Mouse (Mus musculus) hindbrain, embryonic 10.5 days (tissue): Measurements from ENCODE around the gene Ldlrad3. TPM values are rescaled to one million over a fixed set of nuclear protein-coding genes. Genes with fewer than 3 reads are reported as not detected.

Experiments
- DNase-seq: peaks from one replicate; pipeline ENCODE4 v3.0.0-alpha.2; 2017; ENCODE audit warnings: low spot score
- H3K27ac ChIP-seq: fragments of 300-500 bp; sonication (generic); 2 replicates; pipeline ENCODE4 v1.5.1; 2016; ENCODE audit warnings: mild to moderate bottlenecking, moderate library complexity
- H3K27me3 ChIP-seq: fragments of 300-500 bp; sonication (generic); 2 replicates; pipeline ENCODE4 v1.6.1; 2016; ENCODE audit warnings: mild to moderate bottlenecking; ENCODE audit not compliant: poor library complexity, insufficient read depth, severe bottlenecking
- H3K36me3 ChIP-seq: fragments of 300-500 bp; sonication (generic); 2 replicates; pipeline ENCODE4 v1.6.1; 2016; ENCODE audit warnings: mild to moderate bottlenecking, moderate library complexity
- H3K4me1 ChIP-seq: fragments of 300-500 bp; sonication (generic); replicated peaks from 2 replicates; pipeline ENCODE4 v1.6.1; 2016; ENCODE audit warnings: mild to moderate bottlenecking
- H3K4me3 ChIP-seq: fragments of 300-500 bp; sonication (generic); 2 replicates; pipeline ENCODE4 v1.5.1; 2016; ENCODE audit warnings: mild to moderate bottlenecking, moderate library complexity
- H3K9me3 ChIP-seq: fragments of 300-500 bp; sonication (generic); 2 replicates; pipeline ENCODE4 v1.6.1; 2016; ENCODE audit warnings: mild to moderate bottlenecking, moderate library complexity
- WGBS: fragments of 180-500 bp; shearing (Covaris S2); methylation state at CpG from one replicate; pipeline ENCODE4 v1.1.7; 2016; 5-methylcytosine and 5-hydroxymethylcytosine counted together
- polyA plus RNA-seq: library from polyadenylated mRNA; unstranded; fragments of >200 nt; fragmentation: Nextera tagmentation; extraction: Ambion mirVana; gene quantifications from 2 replicates; pipeline ENCODE4 v1.2.1, GENCODE M21; 2016

Ldlrad3 gene
- polyA plus RNA-seq, 1 experiment from 2014 or later, result 55.9 TPM

GRCm38 (mm10) chr2:101965515-101965914 lies 220.7 kb downstream of the Ldlrad3 start:
- Histone ChIP-seq H3K9me3 (no peaks in the 10 kb centered on the region), H3K4me3 (no peak overlapping the region), H3K27me3 (no peaks in the 10 kb centered on the region), H3K4me1 (peaks cover 67% of the 10 kb centered on the region), H3K36me3 (no peaks in the 10 kb centered on the region), H3K27ac (no peak overlapping the region)
- WGBS, result 54% methylated on average over 5 of the region's 5 CpGs
- no peak for DNase-seq

GRCm38 (mm10) chr2:101963367-101963766 lies 222.8 kb downstream of the Ldlrad3 start:
- no peak for DNase-seq
- Histone ChIP-seq H3K27ac (peak overlapping the region; percentile 16; the same call in 1 of the 2 replicates), H3K27me3 (no peaks in the 10 kb centered on the region), H3K4me1 (peaks cover 69% of the 10 kb centered on the region), H3K9me3 (no peaks in the 10 kb centered on the region), H3K36me3 (no peaks in the 10 kb centered on the region), H3K4me3 (no peak overlapping the region)
- 77% methylated on average over 3 of the region's 3 CpGs for WGBS

DNA sequence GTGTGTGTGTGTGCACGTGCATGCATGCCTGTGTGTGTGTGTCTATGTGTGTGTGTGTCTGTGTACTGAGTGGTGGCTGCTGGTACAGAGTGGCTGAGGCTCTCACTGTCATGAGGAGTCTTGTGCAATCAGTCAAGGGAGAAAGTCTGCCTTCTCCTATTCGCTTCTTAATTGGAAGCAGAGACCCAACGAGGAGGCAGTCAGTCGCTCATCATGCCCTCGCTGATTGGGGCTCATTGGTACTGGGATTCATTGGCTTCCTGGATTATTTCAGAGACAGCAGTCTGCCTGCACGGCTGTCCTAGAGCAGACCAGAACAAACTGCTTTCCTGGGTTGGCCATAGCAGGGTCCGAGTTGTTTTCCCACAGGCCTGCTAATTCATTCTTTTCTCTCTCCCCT lies 223.8 kb downstream of the Ldlrad3 start:
- 76% methylated on average over 7 of the region's 7 CpGs for whole genome bisulfite sequencing
- no peaks in the 10 kb centered on the region for H3K36me3 ChIP-seq
- peaks cover 59% of the 10 kb centered on the region for H3K4me1 ChIP-seq
- no peaks in the 10 kb centered on the region for H3K27me3 ChIP-seq
- no peak for DNase-seq
- H3K27ac ChIP-seq, result no peak overlapping the region
- H3K9me3 ChIP-seq, result no peaks in the 10 kb centered on the region
- H3K4me3 ChIP-seq, result no peak overlapping the region

DNA sequence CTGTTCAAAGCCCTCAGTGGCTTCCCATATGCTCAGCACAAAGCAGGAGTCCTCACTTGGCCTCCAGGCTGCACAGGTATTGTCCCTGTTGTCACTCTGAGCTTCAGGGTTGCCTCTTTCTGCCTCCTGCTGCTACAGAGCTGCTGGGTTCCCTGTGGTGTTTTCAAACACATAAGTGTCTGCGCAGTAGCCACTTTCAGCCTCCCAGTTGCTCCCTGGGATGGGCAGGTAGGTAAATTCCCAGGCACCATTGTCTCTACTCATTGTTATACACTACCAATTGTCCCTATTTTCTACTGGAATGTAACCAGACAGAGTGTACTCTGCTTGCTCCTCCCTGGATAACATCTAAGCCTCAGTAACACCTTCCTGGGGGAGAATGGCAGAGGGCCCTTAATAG lies 224.8 kb downstream of the Ldlrad3 start:
- H3K4me1 ChIP-seq, result peaks cover 56% of the 10 kb centered on the region
- peak overlapping the region; percentile 3; the same call in 1 of the 2 replicates for H3K27ac ChIP-seq
- H3K36me3 ChIP-seq, result no peaks in the 10 kb centered on the region
- H3K4me3 ChIP-seq, result no peak overlapping the region
- no peaks in the 10 kb centered on the region for H3K27me3 ChIP-seq
- no peak for DNase-seq
- 49% methylated on average over 1 of the region's 1 CpGs for WGBS
- H3K9me3 ChIP-seq, result no peaks in the 10 kb centered on the region

GRCm38 (mm10) chr2:101960658-101961057 lies 225.5 kb downstream of the Ldlrad3 start:
- Histone ChIP-seq H3K36me3 (no peaks in the 10 kb centered on the region), H3K27ac (peak overlapping the region; percentile 3; the same call in 1 of the 2 replicates), H3K9me3 (no peaks in the 10 kb centered on the region), H3K4me3 (no peak overlapping the region), H3K4me1 (peaks cover 56% of the 10 kb centered on the region), H3K27me3 (no peaks in the 10 kb centered on the region)
- no peak for DNase-seq
- WGBS, result 82% methylated on average over 8 of the region's 8 CpGs

DNA sequence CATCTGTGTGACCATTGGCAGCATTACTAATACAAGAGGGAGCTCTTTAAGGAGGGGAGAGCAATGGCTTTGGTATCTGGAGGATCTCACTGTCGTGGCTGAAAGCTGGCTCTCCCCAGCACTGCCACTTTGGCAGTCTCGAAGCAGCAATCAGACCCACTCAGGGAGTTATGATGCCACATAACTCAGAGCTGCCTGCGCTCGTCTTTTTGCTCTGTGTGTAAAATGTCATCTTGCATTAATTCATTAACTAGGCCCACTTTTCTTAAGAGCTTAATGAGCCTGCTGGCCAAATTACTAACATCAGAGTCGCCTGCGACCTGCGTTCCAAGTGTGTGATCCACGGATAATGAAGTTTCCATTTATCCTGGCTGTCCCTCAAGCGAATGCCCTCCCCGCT lies 230.1 kb downstream of the Ldlrad3 start:
- Histone ChIP-seq H3K27ac (0 out of 2 replicates have a peak overlapping the region, but pooled peaks have one; percentile 16), H3K4me1 (peaks cover 21% of the 10 kb centered on the region), H3K9me3 (no peaks in the 10 kb centered on the region), H3K36me3 (peaks cover 38% of the 10 kb centered on the region), H3K27me3 (no peaks in the 10 kb centered on the region), H3K4me3 (no peak overlapping the region)
- WGBS, result 84% methylated on average over 10 of the region's 10 CpGs
- DNase-seq, result no peak

GRCm38 (mm10) chr2:101952951-101953361 lies 233.2 kb downstream of the Ldlrad3 start:
- H3K36me3 ChIP-seq, result peaks cover 48% of the 10 kb centered on the region
- H3K4me1 ChIP-seq, result peaks cover 13% of the 10 kb centered on the region
- H3K4me3 ChIP-seq, result no peak overlapping the region
- no peaks in the 10 kb centered on the region for H3K9me3 ChIP-seq
- H3K27ac ChIP-seq, result no peak overlapping the region
- DNase-seq, result no peak
- H3K27me3 ChIP-seq, result no peaks in the 10 kb centered on the region
- WGBS, result 95% methylated on average over 8 of the region's 8 CpGs

DNA sequence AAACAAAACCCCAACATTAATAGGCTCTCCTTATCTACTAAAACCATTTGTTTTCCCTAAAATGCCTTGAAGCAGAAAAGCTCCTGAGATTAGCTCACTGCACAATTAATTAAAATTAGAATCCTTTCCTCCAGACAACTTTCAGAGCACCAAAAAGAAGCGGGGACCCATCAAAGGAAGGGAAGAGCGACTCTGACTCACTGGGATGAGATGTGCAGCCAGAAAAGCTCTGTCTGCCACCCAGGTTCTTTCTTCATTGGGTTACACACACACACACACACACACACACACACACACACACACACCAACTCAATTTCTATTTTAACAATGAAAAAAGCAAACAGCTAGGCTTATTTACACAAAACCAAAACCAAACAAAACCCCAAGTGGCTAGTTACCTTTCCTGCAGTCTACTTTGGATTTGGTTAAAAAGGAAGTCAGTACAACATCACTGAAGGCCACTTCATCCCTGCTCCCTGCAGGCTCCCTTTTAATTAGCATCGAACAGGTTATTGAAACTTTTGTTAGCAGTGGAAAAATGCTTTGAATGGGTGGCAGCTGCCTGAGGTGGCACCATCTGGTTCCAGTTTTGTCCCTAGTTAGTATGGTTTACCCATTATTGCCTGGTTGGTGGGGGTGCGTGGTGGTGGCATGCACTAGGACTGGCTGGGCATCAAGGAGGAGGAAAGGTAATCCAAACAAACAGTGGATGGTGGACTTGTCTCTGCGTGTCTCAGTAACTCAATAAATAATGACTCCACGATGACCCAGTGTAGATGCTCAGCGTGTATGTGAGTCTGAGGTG lies 235.3 kb downstream of the Ldlrad3 start:
- Histone ChIP-seq H3K36me3 (peaks cover 48% of the 10 kb centered on the region), H3K4me3 (no peak overlapping the region), H3K9me3 (no peaks in the 10 kb centered on the region), H3K4me1 (peaks cover 3% of the 10 kb centered on the region; the same call in 1 of the 2 replicates), H3K27me3 (no peaks in the 10 kb centered on the region), H3K27ac (no peak overlapping the region)
- WGBS, result 80% methylated on average over 7 of the region's 7 CpGs
- no peak for DNase-seq

- Histone ChIP-seq H3K27me3 (no peaks in the 10 kb centered on the region), H3K4me1 (no peaks in the 10 kb centered on the region), H3K36me3 (no peaks in the 10 kb centered on the region), H3K27ac (no peak overlapping the region), H3K4me3 (no peak overlapping the region), H3K9me3 (peaks cover 4% of the 10 kb centered on the region; the same call in 1 of the 2 replicates)
- WGBS, result 91% methylated on average over 1 of the region's 1 CpGs
- no peak for DNase-seq
Measured at GRCm38 (mm10) chr2:101935006-101935405, 251.2 kb downstream of the Ldlrad3 start.

GRCm38 (mm10) chr2:101933301-101933700 lies 252.9 kb downstream of the Ldlrad3 start:
- Histone ChIP-seq H3K4me1 (no peaks in the 10 kb centered on the region), H3K4me3 (no peak overlapping the region), H3K9me3 (no peaks in the 10 kb centered on the region), H3K36me3 (no peaks in the 10 kb centered on the region), H3K27me3 (no peaks in the 10 kb centered on the region), H3K27ac (no peak overlapping the region)
- 83% methylated on average over 3 of the region's 3 CpGs for whole genome bisulfite sequencing
- no peak for DNase-seq

GRCm38 (mm10) chr2:101932169-101932936 lies 253.8 kb downstream of the Ldlrad3 start:
- no peaks in the 10 kb centered on the region for H3K27me3 ChIP-seq
- H3K9me3 ChIP-seq, result no peaks in the 10 kb centered on the region
- H3K36me3 ChIP-seq, result no peaks in the 10 kb centered on the region
- 79% methylated on average over 14 of the region's 14 CpGs for WGBS
- H3K27ac ChIP-seq, result no peak overlapping the region
- DNase-seq, result no peak
- no peaks in the 10 kb centered on the region for H3K4me1 ChIP-seq
- H3K4me3 ChIP-seq, result no peak overlapping the region

GRCm38 (mm10) chr2:101925591-101926188 lies 260.5 kb downstream of the Ldlrad3 start:
- DNase-seq, result no peak
- Histone ChIP-seq H3K9me3 (no peaks in the 10 kb centered on the region), H3K36me3 (no peaks in the 10 kb centered on the region), H3K27ac (peak overlapping the region; percentile 66), H3K4me1 (peaks cover 21% of the 10 kb centered on the region), H3K4me3 (no peak overlapping the region), H3K27me3 (no peaks in the 10 kb centered on the region)
- WGBS, result 54% methylated on average over 12 of the region's 12 CpGs

GRCm38 (mm10) chr2:101925183-101925582 lies 261.0 kb downstream of the Ldlrad3 start:
- Histone ChIP-seq H3K27ac (peak overlapping the region; percentile 66; the same call in 1 of the 2 replicates), H3K4me1 (peaks cover 24% of the 10 kb centered on the region), H3K27me3 (no peaks in the 10 kb centered on the region), H3K4me3 (no peak overlapping the region), H3K9me3 (no peaks in the 10 kb centered on the region), H3K36me3 (no peaks in the 10 kb centered on the region)
- 72% methylated on average over 3 of the region's 3 CpGs for WGBS
- no peak for DNase-seq
